In the genomic region with DNA sequence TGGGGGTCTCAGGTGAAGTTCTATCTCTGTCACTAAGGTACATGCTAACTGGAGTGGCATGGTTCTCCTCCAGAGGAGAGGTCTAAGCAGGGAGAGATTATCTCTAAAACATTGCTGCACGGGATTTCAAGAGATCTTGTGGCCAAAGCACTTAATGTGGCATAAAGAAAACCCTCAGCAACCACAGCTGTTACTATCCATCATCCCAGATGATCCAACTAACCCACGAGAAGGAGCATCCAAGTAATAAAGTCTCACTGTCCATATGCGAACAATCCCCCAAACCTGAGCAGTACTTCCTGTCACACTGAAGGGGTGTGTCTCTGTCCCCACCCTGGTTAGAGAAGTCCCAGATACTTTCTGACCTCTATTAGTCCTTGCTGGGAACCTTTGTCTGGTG, we compare ENCODE assay signal across 15 mouse cellular contexts.
"Had no signal": no experiment of that assay in that cellular context is flagged by ENCODE, and none has a peak within 500 bp of the region (broad histone marks: within the 10 kb centered on the region; RNA-seq: fewer than 3 reads in every experiment).

No protein-coding gene starts in this region.

- DNase-seq: retina, postnatal 1 day; right cerebral cortex, adult 18-20 months; right cerebral cortex, postnatal 14 days; right cerebral cortex, postnatal 25 days; right cerebral cortex, postnatal 4 days; spleen, adult 18-20 months; thymus, adult 18-20 months; thymus, adult 2 months; thymus, postnatal 14 days; thymus, postnatal 25 days; thymus, postnatal 36 days; thymus, postnatal 4 days had no signal

- H3K4me2 ChIP-seq: neural tube, embryonic 13.5 days; neural tube, embryonic 15.5 days; stomach, embryonic 15.5 days had no signal

- H3K27me3 ChIP-seq: neural tube, embryonic 13.5 days; neural tube, embryonic 15.5 days; stomach, embryonic 15.5 days had no signal

- H3K4me3 ChIP-seq: neural tube, embryonic 13.5 days; neural tube, embryonic 15.5 days; stomach, embryonic 15.5 days had no signal

- H3K36me3 ChIP-seq: neural tube, embryonic 13.5 days; neural tube, embryonic 15.5 days; stomach, embryonic 15.5 days had no signal
